Mouse (Mus musculus) E14TG2a.4 (cell line): Measurements from ENCODE around the gene Atrx.

Source experiments
- CTCF ChIP-seq: conservative IDR thresholded peaks from 2 replicates; pipeline ENCODE4 v1.5.1; 2014; ENCODE audit warnings: low read length
- NANOG ChIP-seq: IDR thresholded peaks from 2 replicates; pipeline ENCODE4 v1.6.1; 2014; ENCODE audit warnings: borderline replicate concordance, low read length, mixed read lengths

DNA sequence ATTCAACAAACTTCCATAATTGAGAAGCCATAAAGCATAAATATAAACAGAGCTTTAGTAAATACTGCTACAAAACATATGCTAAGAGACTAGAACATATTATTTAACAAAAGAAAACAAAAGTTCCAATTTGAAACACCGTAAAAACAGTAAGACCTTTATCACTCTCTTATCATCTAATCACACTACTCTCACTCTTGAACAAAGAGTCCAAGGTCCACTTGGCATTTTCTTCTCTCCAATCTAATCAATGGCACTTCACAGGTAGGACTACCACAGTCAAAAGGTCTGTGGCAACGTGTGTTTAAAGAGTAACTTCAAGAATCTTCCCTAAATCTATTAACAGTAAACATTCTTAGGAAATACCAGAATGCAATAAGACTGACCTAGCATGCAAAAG lies 42.3 kb downstream of the Atrx start:
- TF ChIP-seq CTCF (no peak), NANOG (no peak)
